Comparison of ENCODE assay signal across 9 mouse cellular contexts in the genomic region with DNA sequence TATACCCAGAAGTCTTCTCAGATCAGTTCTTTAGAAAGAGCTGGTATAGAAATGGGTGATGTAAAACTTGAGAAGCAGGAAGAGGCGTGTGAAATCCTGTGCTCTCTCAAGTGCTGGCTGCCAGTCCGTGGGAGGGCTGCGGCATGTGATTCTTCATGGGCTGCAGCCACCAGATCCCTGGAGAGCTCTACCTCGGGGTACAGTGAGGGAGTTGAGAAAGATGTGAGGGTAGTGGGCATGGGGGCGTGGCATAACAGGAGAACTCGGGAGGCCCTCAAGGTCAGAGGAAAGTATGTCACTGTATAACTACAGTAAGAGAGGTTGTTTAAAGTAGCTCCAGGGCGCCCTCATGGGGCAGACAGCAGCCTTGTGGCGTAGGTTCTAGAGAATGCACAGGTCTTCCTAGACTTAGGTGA. TPM values are rescaled to one million over a fixed set of nuclear protein-coding genes. Genes with fewer than 3 reads are reported as not detected.
DNase-seq lines count a peak whose midpoint lies in the region; ATAC-seq lines count a peak whose summit lies in the region.
"Had no signal": no experiment of that assay in that cellular context is flagged by ENCODE, and none has a peak within 500 bp of the region (broad histone marks: within the 10 kb centered on the region; RNA-seq: fewer than 3 reads in every experiment).

No protein-coding gene starts in this region.

- peak; percentile 55 for DNase-seq in embryo, embryonic 10 days (ENCODE audit: low spot score)
- DNase-seq in embryo, embryonic 9.5 days (ENCODE audit: extremely low spot score) = no peak
- DNase-seq in 3T3-L1 (ENCODE audit: low read depth, low spot score) (peak; percentile 87), adipocyte (ENCODE audit: low spot score) (peak; percentile 60)
- peak; percentile 66 for DNase-seq in layer of hippocampus, adult 9-10 months (ENCODE audit: low spot score)
- DNase-seq in lung, postnatal 25 days (ENCODE audit: low spot score) = peak; percentile 70

- peaks cover 18% of the 10 kb centered on the region for H3K4me1 ChIP-seq in heart, embryonic 12.5 days (replicated peaks)
- H3K4me1 ChIP-seq in stomach, embryonic 14.5 days (ENCODE audit: control insufficient read depth, insufficient read depth, low read length) = no peaks in the 10 kb centered on the region

- peak overlapping the region; percentile 29; the same call in 1 of the 2 replicates for H3K9ac ChIP-seq in heart, embryonic 12.5 days
- no peak overlapping the region for H3K9ac ChIP-seq in stomach, embryonic 14.5 days (replicated peaks; ENCODE audit: low read depth, low read length)

- H3K4me2 ChIP-seq in heart, embryonic 12.5 days = peak overlapping the region; percentile 58
- no peak overlapping the region for H3K4me2 ChIP-seq in stomach, embryonic 14.5 days (replicated peaks; ENCODE audit: low read depth, low read length)

- ATAC-seq in heart, embryonic 12.5 days (ENCODE audit: insufficient number of reproducible peaks, low FRiP score) = peak; percentile 60; the same call in 1 of the 2 replicates
- peak; percentile 34; the same call in 1 of the 2 replicates for ATAC-seq in stomach, embryonic 14.5 days (ENCODE audit: insufficient number of reproducible peaks, insufficient read depth, low FRiP score, low read depth)

- peak overlapping the region; percentile 21; the same call in 1 of the 2 replicates for H3K4me3 ChIP-seq in heart, embryonic 12.5 days
- no peak overlapping the region for H3K4me3 ChIP-seq in stomach, embryonic 14.5 days (ENCODE audit: low read depth, low read length)
- H3K4me3 ChIP-seq: megakaryocyte, embryonic 14.5 days had no signal

- peaks cover 7% of the 10 kb centered on the region; the same call in 1 of the 2 replicates for H3K36me3 ChIP-seq in heart, embryonic 12.5 days
- H3K36me3 ChIP-seq in stomach, embryonic 14.5 days (ENCODE audit: control insufficient read depth, insufficient read depth, low read length) = no peaks in the 10 kb centered on the region

- 22% methylated on average over 8 of the region's 8 CpGs for WGBS in heart, embryonic 12.5 days
- 30% methylated on average over 8 of the region's 8 CpGs for WGBS in stomach, embryonic 14.5 days

- no peak overlapping the region for H3K27ac ChIP-seq in heart, embryonic 12.5 days (ENCODE audit: poor library complexity, severe bottlenecking)
- no peak overlapping the region for H3K27ac ChIP-seq in stomach, embryonic 14.5 days (ENCODE audit: low read length)

- H3K27me3 ChIP-seq in heart, embryonic 12.5 days (replicated peaks) = peaks cover 6% of the 10 kb centered on the region; the same call in 1 of the 2 replicates
- H3K27me3 ChIP-seq in stomach, embryonic 14.5 days (ENCODE audit: control insufficient read depth, insufficient read depth, low read length) = no peaks in the 10 kb centered on the region
- H3K27me3 ChIP-seq: megakaryocyte, embryonic 14.5 days had no signal

- no peaks in the 10 kb centered on the region for H3K9me3 ChIP-seq in heart, embryonic 12.5 days (replicated peaks)
- H3K9me3 ChIP-seq in stomach, embryonic 14.5 days (ENCODE audit: control insufficient read depth, low read depth, low read length) = no peaks in the 10 kb centered on the region
- H3K9me3 ChIP-seq: megakaryocyte, embryonic 14.5 days had no signal

RNA-seq across cellular contexts. Expression of gene Tmem121b, which starts 10.4 kb away (rescaled TPM):
- polyA plus RNA-seq in heart, embryonic 12.5 days (2016; fragmentation: Nextera tagmentation; extraction: Ambion mirVana) = 0.10 and 0.15 TPM in 2 replicates
- polyA plus RNA-seq in stomach, embryonic 14.5 days (2014; fragmentation: Nextera tagmentation; extraction: Ambion mirVana) = 0.14 and 0.17 TPM in 2 replicates

RNA-seq across cellular contexts. Expression of gene Il17ra, which starts 20.2 kb away (rescaled TPM):
- 5.9 and 7.3 TPM in 2 replicates for polyA plus RNA-seq in heart, embryonic 12.5 days (2016; fragmentation: Nextera tagmentation; extraction: Ambion mirVana)
- polyA plus RNA-seq in stomach, embryonic 14.5 days (2014; fragmentation: Nextera tagmentation; extraction: Ambion mirVana) = 2.7 and 3.2 TPM in 2 replicates

RNA-seq across cellular contexts. Expression of gene Hdhd5, which starts 47.9 kb away (rescaled TPM):
- 16.0 and 17.9 TPM in 2 replicates for polyA plus RNA-seq in heart, embryonic 12.5 days (2016; fragmentation: Nextera tagmentation; extraction: Ambion mirVana)
- 14.9 and 17.0 TPM in 2 replicates for polyA plus RNA-seq in stomach, embryonic 14.5 days (2014; fragmentation: Nextera tagmentation; extraction: Ambion mirVana)
